Mouse (Mus musculus) myocyte (in vitro differentiated cells): Measurements from ENCODE around the gene Exoc8. TPM values are rescaled to one million over a fixed set of nuclear protein-coding genes. Genes with fewer than 3 reads are reported as not detected.

Source experiments
- H3K27me3 ChIP-seq: one replicate; pipeline ENCODE4 v1.6.1; 2011; ENCODE audit not compliant: control insufficient read depth, insufficient read depth, insufficient read length
- H3K36me3 ChIP-seq: one replicate; pipeline ENCODE4 v1.6.1; 2011; ENCODE audit not compliant: control insufficient read depth, insufficient read depth
- H3K4me2 ChIP-seq: one replicate; pipeline ENCODE4 v1.6.1; 2011; ENCODE audit warnings: low read depth, control low read depth
- H3K4me3 ChIP-seq: one replicate; pipeline ENCODE4 v1.5.1; 2011; ENCODE audit warnings: mild to moderate bottlenecking, control low read depth, moderate library complexity
- H3K79me2 ChIP-seq: one replicate; pipeline ENCODE4 v1.6.1; 2011; ENCODE audit not compliant: control insufficient read depth, insufficient read depth
- H3ac ChIP-seq: one replicate; pipeline ENCODE4 v1.6.1; 2011; ENCODE audit not compliant: control insufficient read depth, insufficient read length
- CEBPB ChIP-seq: IDR thresholded peaks from 2 replicates; pipeline ENCODE4 v1.6.1; 2011; ENCODE audit warnings: mild to moderate bottlenecking, moderate library complexity; ENCODE audit not compliant: poor library complexity, insufficient read depth, severe bottlenecking
- E2F4 ChIP-seq: IDR thresholded peaks from one replicate; pipeline ENCODE4 v1.6.1; 2011; ENCODE audit warnings: mild to moderate bottlenecking, control low read depth, moderate library complexity; ENCODE audit not compliant: insufficient read depth
- MAX ChIP-seq: IDR thresholded peaks from one replicate; pipeline ENCODE4 v1.6.1; 2011; ENCODE audit warnings: low read depth, mild to moderate bottlenecking, control low read depth
- MYOD1 ChIP-seq, 3 experiments: IDR thresholded peaks; one replicate each; pipeline ENCODE4 v1.6.1; 2011; ENCODE audit warnings: control low read depth in 2 of 3, low read depth in 2 of 3, mild to moderate bottlenecking in 2 of 3, moderate library complexity in 1 of 3; ENCODE audit not compliant: insufficient read length in 2 of 3, control insufficient read depth in 1 of 3
- MYOG ChIP-seq, 3 experiments: IDR thresholded peaks; one replicate each; pipeline ENCODE4 v1.6.1; 2011; ENCODE audit warnings: control low read depth in 2 of 3, low read depth in 2 of 3, mild to moderate bottlenecking in 2 of 3; ENCODE audit not compliant: insufficient read length in 2 of 3, control insufficient read depth in 1 of 3, insufficient read depth in 1 of 3
- POLR2A ChIP-seq: IDR thresholded peaks from one replicate; pipeline ENCODE4 v1.6.1; 2011; ENCODE audit warnings: low read depth, mild to moderate bottlenecking, control low read depth, moderate library complexity; ENCODE audit not compliant: insufficient read length
- POLR2AphosphoS2 ChIP-seq: IDR thresholded peaks from one replicate; pipeline ENCODE4 v1.6.1; 2011; ENCODE audit warnings: low read depth, control low read depth; ENCODE audit not compliant: insufficient read length
- REST ChIP-seq: IDR thresholded peaks from one replicate; pipeline ENCODE4 v1.6.1; 2011; ENCODE audit warnings: mild to moderate bottlenecking, control low read depth, moderate library complexity; ENCODE audit not compliant: insufficient read depth, insufficient read length
- SRF ChIP-seq: IDR thresholded peaks from one replicate; pipeline ENCODE4 v1.6.1; 2011; ENCODE audit warnings: low read depth; ENCODE audit not compliant: control insufficient read depth, insufficient read length
- TCF12 ChIP-seq: IDR thresholded peaks from one replicate; pipeline ENCODE4 v1.6.1; 2011; ENCODE audit warnings: mild to moderate bottlenecking, control low read depth; ENCODE audit not compliant: poor library complexity, insufficient read depth, severe bottlenecking
- TCF3 ChIP-seq: IDR thresholded peaks from one replicate; pipeline ENCODE4 v1.6.1; 2011; ENCODE audit warnings: low read depth, control low read depth; ENCODE audit not compliant: insufficient read length
- USF1 ChIP-seq: IDR thresholded peaks from one replicate; pipeline ENCODE4 v1.6.1; 2011; ENCODE audit warnings: low read depth, mild to moderate bottlenecking, control low read depth, moderate library complexity
- polyA plus RNA-seq: library from polyadenylated mRNA; unstranded; fragments of >200 nt; fragmentation: generic; extraction: Trizol; gene quantifications from one replicate; pipeline ENCODE4 v1.2.1, GENCODE M21; 2012; ENCODE audit warnings: missing spikeins

Exoc8 gene
- polyA plus RNA-seq, 1 experiment: 8.8 TPM

DNA sequence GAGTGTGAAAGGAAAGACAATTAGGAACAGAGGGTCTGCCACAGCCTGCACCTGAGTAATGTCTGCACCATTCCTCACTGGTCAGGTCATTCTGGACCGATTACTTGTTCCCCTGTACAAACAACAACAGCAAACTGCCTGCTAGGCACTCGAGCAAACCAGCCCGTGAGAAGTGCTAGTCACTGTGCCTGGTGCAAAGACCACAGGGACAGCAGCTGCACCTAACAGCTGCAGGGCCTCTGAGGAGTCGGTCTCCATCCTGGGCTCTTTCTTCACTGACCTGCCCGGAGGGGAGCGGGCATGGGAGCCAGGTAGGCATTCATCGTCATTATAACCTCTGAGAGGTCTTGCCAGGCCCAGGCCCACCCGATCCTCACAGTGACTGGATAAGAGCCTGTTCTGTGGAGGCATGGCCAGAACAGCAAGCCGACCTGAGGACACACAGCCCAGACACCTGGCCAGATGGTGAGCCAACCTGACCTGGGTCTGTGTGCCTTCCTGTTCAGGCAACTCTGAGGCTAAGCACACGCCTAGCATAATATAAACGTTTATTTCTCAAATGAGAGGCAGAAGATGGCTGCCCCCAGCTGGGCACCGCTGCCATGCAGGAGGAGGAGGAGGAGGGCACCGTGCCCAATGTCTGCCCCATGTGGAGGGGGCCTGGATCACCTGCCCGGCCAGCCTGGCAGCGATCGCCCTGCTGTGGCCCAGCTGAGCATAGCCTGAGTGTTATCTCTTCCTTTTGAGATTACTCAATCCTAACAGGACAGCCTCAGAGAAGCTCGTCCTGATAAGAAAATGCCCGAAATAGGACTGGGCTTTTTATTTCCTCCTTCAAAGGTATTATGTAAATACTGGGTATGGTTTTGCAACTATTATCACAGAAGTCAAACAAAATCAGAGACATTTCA, 24.1 kb upstream of the Exoc8 start:
- Histone ChIP-seq H3K4me3 (no peak overlapping the region), H3K4me2 (peak overlapping the region; percentile 64), H3K36me3 (no peaks in the 10 kb centered on the region), H3K27me3 (no peaks in the 10 kb centered on the region), H3ac (no peak overlapping the region), H3K79me2 (peaks cover 70% of the 10 kb centered on the region)
- peak; percentile 89 to 99 (median 97) for TF ChIP-seq MYOG (IDR thresholded peaks at IDR 0.05; ENCODE audit: control insufficient read depth in 1 of 3, insufficient read depth in 1 of 3, insufficient read length in 2 of 3, low read depth in 2 of 3)
- TF ChIP-seq TCF3: peak; percentile 92
- no peak for TF ChIP-seq REST
- TF ChIP-seq MYOD1 (IDR thresholded peaks at IDR 0.05; ENCODE audit: control insufficient read depth in 1 of 3, insufficient read length in 2 of 3, low read depth in 2 of 3): peak; percentile 68 to 98 (median 98)
- 0 out of 2 replicates have a peak, but pooled peaks have one; percentile 9 for TF ChIP-seq CEBPB
- peak; percentile 58 for TF ChIP-seq TCF12

DNA sequence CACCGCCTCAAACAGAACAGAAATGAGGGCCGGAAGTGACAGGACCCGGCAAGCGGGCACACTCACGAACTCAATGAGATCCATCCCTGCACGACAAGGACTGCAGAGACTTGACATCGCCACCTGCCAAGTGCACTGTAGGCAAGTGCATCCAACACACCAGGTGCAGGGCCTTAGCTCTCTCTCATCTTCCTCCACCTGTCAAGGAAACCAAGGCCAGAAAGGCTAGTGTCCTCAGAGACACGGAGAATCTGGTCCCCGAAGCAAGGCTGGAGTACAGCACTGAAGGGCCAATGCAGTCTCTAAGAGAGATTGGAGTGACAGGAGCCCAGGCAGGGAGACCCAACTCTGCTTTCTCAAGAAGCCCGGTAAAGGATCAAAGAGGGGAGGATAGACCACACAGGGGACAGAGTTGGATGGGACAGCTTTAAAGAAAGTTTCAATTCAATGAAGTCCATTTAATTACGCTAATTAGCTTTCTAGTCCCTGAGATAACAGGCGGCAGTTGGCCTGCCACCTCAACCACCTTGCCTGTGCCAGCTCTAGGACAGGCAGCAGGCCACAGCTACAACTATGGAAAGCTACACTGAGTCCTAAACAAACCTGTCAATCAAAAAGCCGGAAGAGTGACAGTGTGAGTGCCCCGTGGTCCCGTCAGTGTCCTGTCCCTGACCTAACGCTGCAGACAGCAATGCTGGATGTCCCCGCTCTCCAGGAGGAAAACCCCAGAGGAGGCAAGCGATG, 20.4 kb upstream of the Exoc8 start:
- Histone ChIP-seq H3K4me2 (no peak overlapping the region), H3K27me3 (no peaks in the 10 kb centered on the region), H3ac (no peak overlapping the region), H3K36me3 (peaks cover 7% of the 10 kb centered on the region), H3K79me2 (peaks cover 57% of the 10 kb centered on the region), H3K4me3 (no peak overlapping the region)
- no peak for TF ChIP-seq POLR2AphosphoS2
- TF ChIP-seq TCF12: no peak
- TF ChIP-seq MAX: no peak
- TF ChIP-seq SRF: no peak
- no peak for TF ChIP-seq POLR2A
- TF ChIP-seq USF1: no peak
- TF ChIP-seq MYOG (IDR thresholded peaks at IDR 0.05; ENCODE audit: control insufficient read depth in 1 of 3, insufficient read depth in 1 of 3, insufficient read length in 2 of 3, low read depth in 2 of 3): no peak
- no peak for TF ChIP-seq MYOD1 (IDR thresholded peaks at IDR 0.05; ENCODE audit: control insufficient read depth in 1 of 3, insufficient read length in 2 of 3, low read depth in 2 of 3)
- no peak for TF ChIP-seq E2F4

DNA sequence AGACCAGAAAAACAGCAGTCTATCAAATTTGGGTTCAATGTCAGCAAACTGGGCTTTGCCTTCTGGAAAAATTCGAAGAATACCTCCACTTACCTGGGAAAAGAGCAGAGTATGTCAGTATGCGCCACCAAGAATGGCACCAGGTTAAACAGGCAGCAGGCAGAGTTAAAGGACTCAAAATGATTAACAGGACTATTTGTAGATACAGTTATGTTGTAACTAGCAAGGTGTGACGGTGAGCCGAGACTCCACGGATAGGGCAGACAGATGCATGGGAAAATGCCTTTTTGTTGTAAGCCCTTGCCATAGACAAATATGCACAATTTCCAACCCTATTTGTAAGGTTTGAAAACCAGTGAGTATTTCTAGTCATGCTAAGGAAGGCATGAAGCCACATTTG, 16.6 kb upstream of the Exoc8 start:
- no peak overlapping the region for H3ac ChIP-seq
- H3K4me2 ChIP-seq: no peak overlapping the region
- H3K27me3 ChIP-seq: no peaks in the 10 kb centered on the region
- H3K4me3 ChIP-seq: no peak overlapping the region
- H3K36me3 ChIP-seq: peaks cover 12% of the 10 kb centered on the region
- peaks cover 19% of the 10 kb centered on the region for H3K79me2 ChIP-seq
- TF ChIP-seq POLR2AphosphoS2 (no peak), TCF3 (no peak), CEBPB (no peak), SRF (no peak), TCF12 (no peak), USF1 (no peak), E2F4 (no peak), POLR2A (no peak), MYOD1 (IDR thresholded peaks at IDR 0.05; ENCODE audit: control insufficient read depth in 1 of 3, insufficient read length in 2 of 3, low read depth in 2 of 3) (no peak), MYOG (IDR thresholded peaks at IDR 0.05; ENCODE audit: control insufficient read depth in 1 of 3, insufficient read depth in 1 of 3, insufficient read length in 2 of 3, low read depth in 2 of 3) (no peak), MAX (no peak), REST (no peak)

DNA sequence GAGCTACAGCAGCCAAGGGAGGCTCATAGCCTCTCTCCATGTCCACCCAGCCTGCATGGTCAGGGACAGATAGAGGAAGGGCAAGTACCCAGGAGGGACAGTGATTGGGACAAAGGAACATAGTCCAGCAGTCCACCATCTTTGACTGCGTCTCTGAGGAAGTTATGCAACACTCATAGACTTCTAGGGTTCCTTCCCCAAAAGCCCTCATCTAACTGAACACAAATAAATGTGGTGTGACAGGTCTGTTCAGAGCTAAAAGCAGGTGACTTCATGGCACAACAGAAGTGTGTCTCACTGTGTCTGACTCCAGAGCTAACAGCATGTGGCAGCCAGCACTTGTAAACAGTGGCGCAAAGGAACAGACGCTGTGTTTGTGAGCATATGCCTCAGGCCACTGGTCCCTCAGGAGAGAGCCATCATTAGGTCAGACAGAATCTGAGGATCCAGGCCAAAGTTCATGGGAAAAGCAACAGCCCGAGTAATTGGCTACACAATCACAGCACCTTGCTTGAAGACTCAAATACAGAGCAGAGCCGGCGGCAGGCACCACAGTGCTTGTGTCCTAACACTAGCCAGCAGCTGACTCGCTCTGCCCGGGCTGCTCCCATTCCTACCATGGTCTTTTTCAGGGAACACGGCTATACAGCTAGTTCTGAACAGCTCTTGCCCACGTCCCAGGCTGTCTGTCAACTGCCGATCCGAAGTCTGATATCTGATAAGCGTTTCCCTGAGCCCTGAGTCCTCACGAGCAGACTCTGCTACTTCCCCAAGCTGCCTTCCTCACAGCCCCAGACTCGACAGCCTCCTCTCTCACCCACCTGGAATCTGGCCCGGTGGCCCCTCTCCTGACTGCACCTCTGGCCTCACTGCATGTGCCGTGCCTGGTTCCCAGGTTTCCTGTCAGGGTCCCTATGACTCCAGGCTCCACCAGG, 14.7 kb upstream of the Exoc8 start:
- H3K4me2 ChIP-seq: no peak overlapping the region
- peaks cover 12% of the 10 kb centered on the region for H3K36me3 ChIP-seq
- TF ChIP-seq MAX: no peak
- TF ChIP-seq USF1: no peak
- TF ChIP-seq POLR2A: no peak
- no peak for TF ChIP-seq SRF
- no peak for TF ChIP-seq CEBPB
- TF ChIP-seq E2F4: no peak
- no peak for TF ChIP-seq TCF12
- TF ChIP-seq MYOG (IDR thresholded peaks at IDR 0.05; ENCODE audit: control insufficient read depth in 1 of 3, insufficient read depth in 1 of 3, insufficient read length in 2 of 3, low read depth in 2 of 3): no peak
- TF ChIP-seq REST: no peak
- no peak for TF ChIP-seq MYOD1 (IDR thresholded peaks at IDR 0.05; ENCODE audit: control insufficient read depth in 1 of 3, insufficient read length in 2 of 3, low read depth in 2 of 3)
- no peak for TF ChIP-seq POLR2AphosphoS2
- TF ChIP-seq TCF3: no peak

More for the DNA sequence above, 14.7 kb upstream of the Exoc8 start:
- Histone ChIP-seq H3K4me3 (no peak overlapping the region), H3ac (no peak overlapping the region), H3K27me3 (no peaks in the 10 kb centered on the region), H3K79me2 (peaks cover 3% of the 10 kb centered on the region)
